Mouse (Mus musculus) MEL-GATA-1-ER (cell line): ENCODE data around the gene Gm2696.
"Not testable (repeated sequence)": the region's sequence is repeated elsewhere in the genome, so short reads cannot be mapped to it uniquely, and the experiment has no call there.

ENCODE experiments used
- DNase-seq: peaks from one replicate; pipeline ENCODE4 v3.0.0-alpha.2; 2012; ENCODE audit warnings: low read depth; ENCODE audit errors: extremely low read depth

Gm2696 gene

DNA sequence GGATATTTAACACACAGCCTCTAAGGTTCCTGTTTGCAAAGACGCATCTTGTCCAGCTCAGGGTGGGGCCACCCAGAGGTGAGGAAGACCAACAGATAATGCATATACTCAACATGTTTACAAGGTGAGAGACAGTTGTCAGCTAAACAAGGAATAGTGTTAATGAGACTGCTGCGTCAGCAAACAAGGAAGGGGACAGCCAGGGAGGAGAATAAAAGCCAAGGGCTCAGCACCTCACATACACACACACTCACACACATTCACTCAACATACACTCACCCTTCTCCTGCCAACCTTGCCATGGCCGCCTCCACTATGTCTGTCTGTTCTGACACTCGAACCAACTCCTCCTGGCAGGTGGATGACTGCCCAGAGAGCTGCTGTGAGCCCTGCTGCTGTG lies at the start of gene Gm2696:
TSS of gene Gm2696 (plus strand) at position 301 of the 400 bp plus-strand sequence.
- DNase-seq, result no peak

DNA sequence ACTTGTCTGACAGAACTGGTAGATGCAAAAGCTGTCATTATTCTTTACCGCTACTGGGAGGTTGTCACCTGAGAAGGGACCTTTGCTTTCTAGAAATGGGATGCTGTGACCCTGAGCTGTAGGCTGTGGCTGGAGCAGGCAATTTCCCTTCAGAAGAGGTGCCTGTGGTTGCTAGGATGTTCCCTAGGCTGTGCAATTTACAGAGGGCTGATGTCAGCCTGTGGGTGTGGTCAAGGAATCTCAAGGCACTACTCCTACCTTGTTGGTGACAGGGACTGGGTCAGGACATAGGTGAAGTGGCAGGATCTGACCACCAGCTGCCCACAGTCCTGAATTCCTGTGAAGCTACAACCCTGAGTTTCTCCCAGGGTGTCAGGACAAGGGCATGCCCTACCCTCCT lies 44.8 kb upstream of the Gm2696 start:
- no peak for DNase-seq

GRCm38 (mm10) chr10:77771225-77771624 lies 43.3 kb upstream of the Gm2696 start, which contains the start of gene Gm3238:
Gene Gm3238, minus strand, starts transcription at chr10:77771325.
- not testable (repeated sequence) for DNase-seq

- not testable (repeated sequence) for DNase-seq
These were observed 42.3 kb upstream of the Gm2696 start for GRCm38 (mm10) chr10:77772142-77772541.

DNA sequence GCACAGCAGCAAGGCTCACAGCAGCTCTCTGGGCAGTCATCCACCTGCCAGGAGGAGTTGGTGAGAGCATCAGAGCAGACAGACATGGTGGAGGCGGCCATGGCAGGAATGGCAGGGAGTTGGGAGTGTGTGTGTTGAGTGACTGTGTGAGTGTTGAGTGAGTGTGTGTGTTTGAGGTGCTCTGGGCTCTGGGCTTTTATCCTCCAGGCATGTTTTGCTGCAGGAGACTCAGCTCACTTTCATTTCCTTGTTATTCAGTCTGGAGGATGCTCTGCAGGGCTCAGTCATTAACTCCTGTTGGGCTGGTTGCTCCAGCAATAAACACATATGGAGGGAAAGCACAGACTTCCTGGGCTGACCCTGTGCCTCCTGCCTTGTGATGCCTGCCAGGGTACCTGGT lies 37.6 kb upstream of the Gm2696 start, which contains the start of gene Gm7138:
TSS of gene Gm7138 (minus strand) at position 101 of the 400 bp plus-strand sequence.
- not testable (repeated sequence) for DNase-seq

- not testable (repeated sequence) for DNase-seq
These were observed 32.0 kb upstream of the Gm2696 start, which contains the start of gene Gm3250 for GRCm38 (mm10) chr10:77782442-77782841. Gene Gm3250, minus strand, starts transcription at chr10:77782542.

- DNase-seq, result not testable (repeated sequence)
These were observed 31.1 kb upstream of the Gm2696 start for GRCm38 (mm10) chr10:77783396-77783795.

DNA sequence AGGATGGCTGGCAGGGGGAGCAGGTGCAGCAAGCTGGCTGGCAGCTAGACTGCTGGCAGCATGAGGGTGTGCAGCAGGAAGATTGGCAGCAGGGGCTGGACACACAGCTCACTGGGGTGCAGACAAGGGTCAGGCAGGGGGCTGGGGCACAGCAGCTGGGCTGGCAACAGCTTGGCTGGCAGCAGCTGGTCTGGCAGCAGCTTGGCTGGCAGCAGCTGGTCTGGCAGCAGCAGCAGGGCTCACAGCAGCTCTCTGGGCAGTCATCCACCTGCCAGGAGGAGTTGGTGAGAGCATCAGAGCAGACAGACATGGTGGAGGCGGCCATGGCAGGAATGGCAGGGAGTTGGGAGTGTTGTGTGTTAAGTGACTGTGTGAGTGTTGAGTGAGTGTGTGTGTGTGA lies 26.6 kb upstream of the Gm2696 start, which contains the start of gene Gm7137:
TSS of gene Gm7137 (minus strand) at position 325 of the 400 bp plus-strand sequence.
- not testable (repeated sequence) for DNase-seq

DNA sequence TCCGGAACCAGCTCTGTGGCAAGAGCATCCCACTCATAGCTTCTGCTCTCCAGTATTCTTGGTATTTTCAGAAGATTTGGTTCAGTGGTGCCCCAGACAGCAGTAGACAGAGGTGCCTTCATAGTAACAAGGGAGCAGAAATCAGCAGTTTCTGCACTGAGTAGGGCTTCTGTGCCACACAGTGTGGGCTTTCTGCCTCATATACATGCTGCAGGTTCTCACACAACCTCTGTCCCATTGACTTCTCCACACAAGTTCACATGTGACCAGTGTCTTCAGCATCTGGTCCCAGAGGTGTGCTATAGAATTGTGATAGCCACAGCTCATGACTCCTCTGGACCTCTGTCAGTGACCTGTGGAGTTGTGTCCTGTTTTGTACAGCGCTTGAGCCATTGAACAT lies 25.9 kb upstream of the Gm2696 start:
- DNase-seq, result no peak

DNA sequence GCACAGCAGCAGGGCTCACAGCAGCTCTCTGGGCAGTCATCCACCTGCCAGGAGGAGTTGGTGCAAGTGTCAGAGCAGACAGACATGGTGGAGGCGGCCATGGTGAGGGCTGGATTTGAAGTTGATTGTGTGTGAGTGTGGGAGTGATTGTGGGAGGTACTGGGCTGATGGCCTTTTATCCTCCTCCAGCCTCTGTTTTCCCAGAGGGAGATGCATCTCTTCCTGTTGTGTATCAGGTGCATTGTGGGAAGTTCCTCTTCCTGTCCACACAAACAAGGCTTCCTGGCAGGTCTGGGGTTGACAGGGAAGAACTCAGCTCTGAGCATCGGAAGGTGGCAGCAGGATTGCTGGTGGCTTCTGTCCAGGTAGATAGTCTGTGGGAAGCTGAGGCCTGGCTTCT lies 19.5 kb upstream of the Gm2696 start, which contains the start of gene Gm9639:
TSS of gene Gm9639 (minus strand) at position 101 of the 400 bp plus-strand sequence.
- no peak for DNase-seq

- no peak for DNase-seq
These were observed 16.8 kb upstream of the Gm2696 start for GRCm38 (mm10) chr10:77797677-77798076.

DNA sequence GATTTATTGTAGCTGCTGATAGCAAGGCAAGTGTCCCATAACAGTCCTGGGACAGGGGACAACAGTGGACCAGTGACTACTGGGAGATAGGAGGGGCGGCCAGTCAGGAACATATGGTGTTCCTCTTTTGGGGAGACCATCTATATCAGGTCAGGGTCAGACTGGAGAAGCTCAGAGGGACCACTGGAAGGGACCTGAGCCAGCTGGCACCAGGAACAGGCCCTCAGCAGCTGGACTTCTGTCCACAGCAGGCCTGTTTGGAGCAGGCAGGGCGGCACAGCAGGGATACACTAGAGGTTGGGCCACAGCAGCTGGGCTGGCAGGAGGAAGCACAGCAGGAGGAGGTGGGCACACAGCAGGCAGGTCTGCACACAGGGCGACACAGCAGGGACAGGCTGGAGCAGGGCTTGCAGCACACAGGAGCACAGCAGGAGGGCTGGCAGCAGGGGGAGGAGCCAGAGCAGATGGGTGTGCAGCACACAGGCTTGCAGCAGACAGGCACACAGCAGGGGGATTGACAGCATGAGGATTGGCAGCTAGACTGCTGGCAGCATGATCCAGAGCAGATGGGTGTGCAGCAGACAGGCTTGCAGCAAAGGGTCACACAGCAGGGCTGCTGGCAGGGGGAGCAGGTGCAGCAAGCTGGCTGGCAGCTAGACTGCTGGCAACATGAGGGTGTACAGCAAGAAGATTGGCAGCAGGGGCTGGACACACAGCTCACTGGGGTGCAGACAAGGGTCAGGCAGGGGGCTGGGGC lies 16.1 kb upstream of the Gm2696 start:
- DNase-seq, result not testable (repeated sequence)

GRCm38 (mm10) chr10:77798921-77799508 lies 15.5 kb upstream of the Gm2696 start, which contains the start of gene Gm19668:
Gene Gm19668, minus strand, starts transcription at chr10:77799133.
- DNase-seq, result no peak

GRCm38 (mm10) chr10:77804095-77804494 lies 10.4 kb upstream of the Gm2696 start:
- DNase-seq, result no peak

DNA sequence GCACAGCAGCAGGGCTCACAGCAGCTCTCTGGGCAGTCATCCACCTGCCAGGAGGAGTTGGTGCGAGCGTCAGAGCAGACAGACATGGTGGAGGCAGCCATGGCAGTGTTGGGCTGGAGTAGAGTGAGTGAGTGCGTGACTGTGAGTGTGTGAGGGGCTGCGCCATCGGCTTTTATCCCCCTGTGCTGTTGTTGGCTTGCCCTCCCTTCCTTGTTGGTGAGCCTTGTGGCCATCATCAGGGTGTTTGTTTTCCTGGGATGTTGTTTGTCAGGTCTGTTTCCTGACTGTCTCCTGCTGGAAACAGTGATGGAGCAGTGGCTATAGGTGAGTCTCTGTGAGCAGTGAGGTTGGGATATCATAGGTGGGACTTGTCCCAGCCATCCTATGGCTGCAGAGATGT lies 2.7 kb upstream of the Gm2696 start, which contains the start of gene Gm9507:
TSS of gene Gm9507 (minus strand) at position 101 of the 400 bp plus-strand sequence.
- no peak for DNase-seq

DNA sequence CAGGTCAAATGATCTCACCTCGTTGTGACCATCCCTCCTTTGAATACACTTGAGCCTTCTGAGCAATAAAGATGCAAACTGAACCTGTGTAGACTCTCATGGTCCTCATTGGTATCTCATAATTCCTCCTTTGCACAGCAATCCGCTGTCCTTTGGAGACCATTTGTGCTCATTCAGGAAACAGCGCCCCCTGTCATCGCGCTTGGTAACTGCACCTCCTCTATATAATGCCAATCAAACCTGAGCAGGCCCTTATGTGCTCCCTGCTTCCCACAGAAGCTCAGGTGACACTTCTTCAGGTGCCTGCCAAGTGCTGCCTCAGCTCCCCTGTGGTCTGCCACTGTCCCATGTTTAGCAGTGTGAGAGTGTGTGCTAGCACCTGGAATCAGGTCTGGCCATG lies 1.0 kb downstream of the Gm2696 start:
- no peak for DNase-seq

- DNase-seq, result no peak
These were observed 4.0 kb downstream of the Gm2696 start for GRCm38 (mm10) chr10:77818523-77818922.

- DNase-seq, result no peak
These were observed 4.7 kb downstream of the Gm2696 start for GRCm38 (mm10) chr10:77819203-77819602.

DNA sequence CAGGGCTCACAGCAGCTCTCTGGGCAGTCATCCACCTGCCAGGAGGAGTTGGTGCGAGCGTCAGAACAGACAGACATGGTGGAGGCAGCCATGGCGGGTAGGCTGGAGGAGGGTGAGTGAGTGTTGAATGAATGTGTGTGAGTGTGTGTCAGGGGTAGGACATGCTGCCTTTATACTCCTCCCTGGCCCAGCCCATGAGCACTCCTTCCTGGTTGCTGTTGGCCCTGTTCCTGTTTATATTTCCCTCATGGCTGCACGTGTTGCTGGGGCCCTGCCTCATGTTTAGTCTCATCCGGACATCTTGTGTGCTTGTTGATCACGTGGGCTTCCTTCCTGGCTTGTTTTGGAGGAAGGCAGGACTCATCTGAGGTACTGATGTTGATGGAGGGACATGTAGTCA lies 12.5 kb downstream of the Gm2696 start, which contains the start of gene Krtap10-4:
TSS of gene Krtap10-4 (minus strand) at position 145 of the 400 bp plus-strand sequence.
- no peak for DNase-seq

DNA sequence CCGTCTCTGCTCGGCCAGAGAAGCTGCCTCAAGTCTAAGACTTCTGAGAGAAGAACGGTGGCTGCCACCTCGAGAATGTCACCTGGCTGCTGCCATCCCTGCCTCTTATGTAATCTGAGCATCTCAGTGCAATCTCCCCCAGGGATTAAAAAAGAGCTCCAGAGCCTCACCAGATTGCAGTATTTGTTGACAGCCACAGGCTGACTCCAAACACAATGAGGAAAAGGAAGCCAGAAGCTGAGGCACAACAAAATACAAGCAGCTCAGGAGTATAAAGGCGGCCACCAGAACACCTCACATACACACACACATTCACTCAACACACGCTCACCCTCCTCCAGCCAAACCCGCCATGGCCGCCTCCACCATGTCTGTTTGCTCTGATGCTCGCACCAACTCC lies 21.2 kb downstream of the Gm2696 start, which contains the start of gene Krtap10-10:
TSS of gene Krtap10-10 (plus strand) at position 301 of the 400 bp plus-strand sequence.
- DNase-seq, result no peak

GRCm38 (mm10) chr10:77839006-77839405 lies 24.5 kb downstream of the Gm2696 start:
- no peak for DNase-seq

DNA sequence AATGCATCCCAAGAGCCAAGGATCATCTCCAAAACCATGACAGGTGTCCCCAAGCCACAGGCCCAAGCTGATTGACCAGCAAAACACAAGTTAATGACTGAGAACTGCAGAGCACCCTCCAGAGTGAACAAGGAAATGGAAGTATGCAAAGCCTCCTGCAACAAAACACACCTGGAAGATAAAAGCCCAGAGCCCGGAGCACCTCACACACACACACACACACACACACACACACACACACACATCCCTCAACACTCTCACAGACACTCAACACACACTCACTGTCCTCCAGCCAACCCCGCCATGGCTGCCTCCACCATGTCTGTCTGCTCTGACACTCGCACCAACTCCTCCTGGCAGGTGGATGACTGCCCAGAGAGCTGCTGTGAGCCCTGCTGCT lies 32.0 kb downstream of the Gm2696 start, which contains the start of gene Gm36176:
TSS of gene Gm36176 (plus strand) at position 301 of the 400 bp plus-strand sequence.
- no peak for DNase-seq
